Mouse (Mus musculus) testis, adult 2 months (tissue): ENCODE results near the gene Wdr86. TPM values are rescaled to one million over a fixed set of nuclear protein-coding genes. Genes with fewer than 3 reads are reported as not detected.

Experiments
- H3K27ac ChIP-seq: fragments of 200-500 bp; 2 replicates; pipeline ENCODE4 v1.5.1; 2012; ENCODE audit warnings: low read depth, low read length; ENCODE audit not compliant: control insufficient read depth, insufficient read depth
- H3K27me3 ChIP-seq: fragments of 200-500 bp; 2 replicates; pipeline ENCODE4 v1.6.1; 2012; ENCODE audit warnings: mild to moderate bottlenecking, low read length, moderate library complexity; ENCODE audit not compliant: control insufficient read depth, insufficient read depth
- H3K36me3 ChIP-seq: fragments of 200-500 bp; 2 replicates; pipeline ENCODE4 v1.6.1; 2012; ENCODE audit warnings: mild to moderate bottlenecking, low read length; ENCODE audit not compliant: control insufficient read depth, insufficient read depth
- H3K4me1 ChIP-seq: fragments of 200-500 bp; 2 replicates; pipeline ENCODE4 v1.6.1; 2012; ENCODE audit warnings: low read length; ENCODE audit not compliant: control insufficient read depth, insufficient read depth
- H3K4me3 ChIP-seq: fragments of 200-500 bp; 2 replicates; pipeline ENCODE4 v1.5.1; 2012; ENCODE audit warnings: low read depth, mild to moderate bottlenecking, low read length, moderate library complexity, mixed read lengths; ENCODE audit not compliant: control insufficient read depth
- CTCF ChIP-seq: fragments of 200-500 bp; IDR thresholded peaks from 2 replicates; pipeline ENCODE4 v1.5.1; 2012; ENCODE audit warnings: low read depth, mild to moderate bottlenecking, inconsistent platforms, low read length, moderate library complexity; ENCODE audit not compliant: control insufficient read depth, insufficient read depth, insufficient replicate concordance
- POLR2A ChIP-seq: fragments of 200-500 bp; IDR thresholded peaks from 2 replicates; pipeline ENCODE4 v1.6.1; 2012; ENCODE audit warnings: low read depth, mild to moderate bottlenecking, inconsistent platforms, low read length, moderate library complexity; ENCODE audit not compliant: control insufficient read depth
- polyA plus RNA-seq: library from polyadenylated mRNA; depleted of rRNA; stranded (reverse); fragments of >200 nt; gene quantifications from 2 replicates; pipeline ENCODE4 v1.2.3, GENCODE M21; 2012

The Wdr86 gene
- polyA plus RNA-seq, 1 experiment: 0.78 TPM

DNA sequence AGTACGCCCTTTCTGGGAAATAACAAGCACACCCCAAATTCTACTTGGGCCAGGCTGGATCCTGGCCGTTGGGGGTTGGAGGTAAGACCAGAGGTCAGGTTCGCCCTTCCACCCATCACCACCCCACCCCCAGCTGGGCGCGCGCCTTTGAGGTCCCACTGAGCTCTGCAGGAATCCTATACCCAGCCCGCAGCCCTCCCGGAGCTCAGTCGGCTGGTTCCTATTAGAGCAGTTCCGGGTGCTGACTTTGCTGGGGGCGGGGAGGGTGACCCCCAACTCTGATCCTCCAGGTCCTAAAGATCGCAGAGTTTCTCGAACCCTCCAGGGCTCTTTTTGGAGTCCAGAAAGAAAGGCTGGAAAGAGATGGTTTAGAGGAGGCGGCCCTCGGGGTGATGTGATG, 459 bp upstream of the Wdr86 start:
- H3K4me3 ChIP-seq: peak overlapping the region; percentile 69
- TF ChIP-seq POLR2A (no peak), CTCF (no peak)
- no peak overlapping the region; the same call in 1 of the 2 replicates for H3K27ac ChIP-seq
- no peaks in the 10 kb centered on the region; the same call in 1 of the 2 replicates for H3K27me3 ChIP-seq
- peaks cover 18% of the 10 kb centered on the region for H3K4me1 ChIP-seq
- H3K36me3 ChIP-seq: no peaks in the 10 kb centered on the region

- Histone ChIP-seq H3K4me1 (peaks cover 18% of the 10 kb centered on the region), H3K27me3 (no peaks in the 10 kb centered on the region; the same call in 1 of the 2 replicates), H3K4me3 (peak overlapping the region; percentile 41), H3K27ac (no peak overlapping the region), H3K36me3 (no peaks in the 10 kb centered on the region)
- no peak for TF ChIP-seq POLR2A
- TF ChIP-seq CTCF: no peak
Measured at GRCm38 (mm10) chr5:24729797-24730487, 585 bp downstream of the Wdr86 start.

DNA sequence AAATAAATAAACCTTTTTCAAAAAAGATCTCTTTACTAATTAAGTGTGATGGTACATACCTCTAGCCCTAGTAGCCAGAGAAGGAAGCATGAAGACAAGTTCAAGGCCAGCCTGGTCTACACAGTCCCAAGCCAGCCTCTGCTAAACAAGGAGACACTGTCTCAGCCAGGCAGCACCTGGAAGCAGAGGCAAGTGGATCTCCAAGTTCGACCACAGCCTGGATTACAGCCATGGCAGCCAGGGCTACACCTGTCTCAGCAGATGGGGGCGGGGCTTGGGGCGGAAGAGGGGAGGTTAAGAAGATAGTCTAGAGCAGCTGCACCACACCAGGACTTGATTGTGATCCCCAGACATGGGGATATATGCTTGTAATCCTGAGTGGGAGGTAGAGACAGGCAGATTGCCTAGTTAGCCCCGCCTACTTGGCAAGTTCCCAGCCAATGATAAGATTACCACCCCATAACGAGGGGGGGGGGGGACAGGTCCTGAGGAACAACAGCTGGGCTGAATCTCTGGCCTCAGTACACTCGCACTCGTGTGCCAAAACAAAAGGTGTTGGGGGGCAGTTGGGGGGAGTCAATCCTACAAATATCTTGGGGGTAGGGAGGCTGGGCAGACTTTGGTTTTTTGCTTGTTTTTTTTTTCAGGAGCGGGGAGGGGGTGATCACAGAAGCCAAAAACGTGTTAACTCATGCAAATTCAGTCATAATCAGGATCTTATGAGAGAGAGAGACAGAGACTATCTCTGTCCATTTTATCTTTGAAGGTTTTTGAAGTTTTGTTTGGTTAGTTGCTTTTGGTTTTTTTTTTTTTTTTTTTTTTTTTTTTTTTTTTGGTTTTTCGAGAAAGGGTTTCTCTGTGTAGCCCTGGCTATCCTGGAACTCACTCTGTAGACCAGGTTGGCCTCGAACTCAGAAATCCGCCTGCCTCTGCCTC, 3.4 kb downstream of the Wdr86 start:
- H3K27ac ChIP-seq: no peak overlapping the region
- H3K36me3 ChIP-seq: no peaks in the 10 kb centered on the region
- no peak for TF ChIP-seq POLR2A
- TF ChIP-seq CTCF: no peak
- H3K27me3 ChIP-seq: no peaks in the 10 kb centered on the region; the same call in 1 of the 2 replicates
- peaks cover 14% of the 10 kb centered on the region for H3K4me1 ChIP-seq
- H3K4me3 ChIP-seq: no peak overlapping the region

DNA sequence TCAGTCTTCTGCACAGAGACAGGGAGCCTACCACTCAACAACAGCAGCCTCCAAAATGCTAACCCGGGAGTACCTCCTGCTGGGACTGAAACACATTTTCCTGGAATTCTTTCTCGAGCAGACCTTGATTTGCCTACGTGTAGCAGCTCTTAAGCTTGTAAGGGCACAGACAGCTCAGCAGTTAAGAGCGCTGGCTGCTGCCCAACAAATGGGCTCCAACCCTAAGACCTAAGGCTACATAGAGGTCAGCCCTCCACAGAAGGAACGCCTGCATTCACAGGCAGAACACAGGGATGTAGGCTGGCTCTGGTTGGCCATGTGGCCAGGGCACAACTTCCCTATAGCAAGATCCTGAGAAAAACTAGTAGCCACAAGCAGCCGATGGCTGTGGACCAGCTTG, 4.6 kb downstream of the Wdr86 start:
- H3K4me1 ChIP-seq: peaks cover 11% of the 10 kb centered on the region
- H3K36me3 ChIP-seq: no peaks in the 10 kb centered on the region
- H3K27me3 ChIP-seq: no peaks in the 10 kb centered on the region
- no peak overlapping the region for H3K27ac ChIP-seq
- TF ChIP-seq CTCF: no peak
- TF ChIP-seq POLR2A: no peak
- H3K4me3 ChIP-seq: no peak overlapping the region

DNA sequence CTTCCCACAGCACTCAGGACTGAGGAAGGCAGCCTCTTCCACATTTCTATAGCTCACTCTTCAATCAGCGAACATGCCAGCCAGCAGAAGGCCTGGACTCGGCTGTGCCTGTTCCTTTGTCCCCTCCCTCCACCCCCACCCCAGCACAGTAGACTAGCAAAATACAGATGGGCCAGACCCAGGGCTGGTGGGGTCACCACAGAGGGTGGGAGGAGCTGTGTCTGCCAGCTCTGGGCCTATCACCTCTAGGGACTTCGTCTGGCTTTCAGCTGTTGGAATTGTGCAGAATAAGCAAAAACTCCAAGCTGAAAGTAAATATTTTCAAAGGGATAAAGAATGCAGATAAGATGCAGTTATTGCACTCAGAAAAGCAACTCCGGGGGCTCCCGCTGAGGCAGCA, 5.7 kb downstream of the Wdr86 start:
- Histone ChIP-seq H3K4me1 (no peaks in the 10 kb centered on the region; the same call in 1 of the 2 replicates), H3K36me3 (no peaks in the 10 kb centered on the region), H3K27me3 (no peaks in the 10 kb centered on the region), H3K4me3 (no peak overlapping the region), H3K27ac (no peak overlapping the region)
- TF ChIP-seq POLR2A: no peak
- TF ChIP-seq CTCF: no peak

DNA sequence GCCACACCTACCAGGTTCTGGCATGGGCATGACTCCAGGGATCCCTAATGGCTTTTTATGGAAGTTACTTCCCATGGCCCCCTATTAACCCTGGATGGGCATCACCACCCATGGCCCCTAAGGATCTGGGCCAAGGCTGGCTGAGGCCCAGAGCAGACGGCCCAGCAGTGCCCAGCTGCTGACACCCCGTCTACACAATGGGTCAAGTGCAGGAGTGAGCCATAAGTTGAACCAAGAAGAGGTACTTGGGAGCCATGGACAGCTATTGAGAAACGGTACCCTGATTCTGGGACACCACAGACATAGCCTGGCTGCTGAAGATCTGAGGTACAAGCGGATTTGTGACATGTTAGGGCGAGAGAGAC, 6.3 kb downstream of the Wdr86 start:
- Histone ChIP-seq H3K27me3 (no peaks in the 10 kb centered on the region), H3K4me1 (no peaks in the 10 kb centered on the region), H3K4me3 (no peak overlapping the region), H3K27ac (no peak overlapping the region), H3K36me3 (no peaks in the 10 kb centered on the region)
- TF ChIP-seq POLR2A (no peak), CTCF (no peak)

DNA sequence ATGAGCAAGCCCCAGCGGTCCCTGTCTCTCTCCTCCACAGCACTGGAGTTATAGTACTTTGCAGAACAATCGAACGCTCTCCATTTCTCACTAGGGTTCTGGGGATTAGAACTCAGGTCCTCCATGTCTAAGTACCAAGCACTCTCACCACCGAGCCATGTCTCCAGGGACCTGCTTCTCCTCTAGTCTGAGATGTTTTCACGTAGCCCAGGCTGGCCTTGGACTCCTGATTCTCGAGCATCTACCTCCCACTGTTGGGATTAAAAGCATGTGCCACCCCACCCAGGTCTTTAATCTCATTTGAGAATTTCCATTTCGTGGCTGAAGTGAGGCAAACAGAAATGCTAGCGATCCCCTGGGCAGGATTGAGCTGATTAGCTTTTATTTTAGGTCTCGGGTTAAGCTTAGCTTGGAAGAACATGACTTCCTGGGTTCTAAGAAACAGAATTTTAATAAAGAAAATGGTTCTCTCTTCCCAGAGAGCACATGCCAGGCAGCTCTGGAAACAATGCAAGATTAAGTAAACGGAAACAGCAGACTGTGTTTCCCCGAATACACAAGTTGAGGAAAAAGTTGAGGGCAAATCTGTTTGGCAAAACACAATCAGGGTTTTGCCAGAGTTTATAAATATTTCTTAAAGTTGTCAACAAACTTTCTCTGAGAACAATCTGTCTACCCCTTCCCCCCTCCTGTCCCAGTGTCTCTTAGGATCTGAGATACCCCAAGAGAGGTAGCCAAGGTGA, 6.8 kb downstream of the Wdr86 start:
- TF ChIP-seq CTCF (no peak), POLR2A (no peak)
- no peak overlapping the region for H3K4me3 ChIP-seq
- no peaks in the 10 kb centered on the region for H3K36me3 ChIP-seq
- no peak overlapping the region for H3K27ac ChIP-seq
- H3K27me3 ChIP-seq: no peaks in the 10 kb centered on the region
- H3K4me1 ChIP-seq: no peaks in the 10 kb centered on the region
